Mouse (Mus musculus) embryonic facial prominence, embryonic 11.5 days (tissue): ENCODE results near the gene Olfr1205. TPM values are rescaled to one million over a fixed set of nuclear protein-coding genes. Genes with fewer than 3 reads are reported as not detected.

Experiments
- ATAC-seq: fragments of 200-750 bp; cut with Nextera tagmentation; replicated peaks from 2 replicates; pipeline ENCODE4 v1.8.0; 2017; ENCODE audit warnings: low read depth; ENCODE audit not compliant: insufficient number of reproducible peaks, low FRiP score, low TSS enrichment
- DNase-seq: peaks from one replicate; pipeline ENCODE4 v3.0.0-alpha.2; 2015; ENCODE audit warnings: low spot score
- H3K27ac ChIP-seq: fragments of 300-500 bp; sonication (generic); replicated peaks from 2 replicates; pipeline ENCODE4 v1.5.1; 2014; ENCODE audit warnings: mild to moderate bottlenecking, low read depth, low read length, control low read depth
- H3K27me3 ChIP-seq: fragments of 300-500 bp; sonication (generic); 2 replicates; pipeline ENCODE4 v1.6.1; 2014; ENCODE audit warnings: mild to moderate bottlenecking, low read length, moderate library complexity, mixed read lengths; ENCODE audit not compliant: control insufficient read depth, insufficient read depth
- H3K36me3 ChIP-seq: fragments of 300-500 bp; sonication (generic); replicated peaks from 2 replicates; pipeline ENCODE4 v1.6.1; 2014; ENCODE audit warnings: low read depth, mild to moderate bottlenecking, low read length, moderate library complexity, mixed read lengths; ENCODE audit not compliant: control insufficient read depth, insufficient read depth
- H3K4me1 ChIP-seq: fragments of 300-500 bp; sonication (generic); 2 replicates; pipeline ENCODE4 v1.6.1; 2014; ENCODE audit warnings: low read length, mixed read lengths; ENCODE audit not compliant: control insufficient read depth, insufficient read depth
- H3K4me2 ChIP-seq: fragments of 300-500 bp; sonication (generic); 2 replicates; pipeline ENCODE4 v1.6.1; 2014; ENCODE audit warnings: low read depth, mild to moderate bottlenecking, control low read depth, low read length, moderate library complexity
- H3K4me3 ChIP-seq: fragments of 300-500 bp; sonication (generic); 2 replicates; pipeline ENCODE4 v1.5.1; 2014; ENCODE audit warnings: low read depth, low read length, control low read depth
- H3K9ac ChIP-seq: fragments of 300-500 bp; sonication (generic); replicated peaks from 2 replicates; pipeline ENCODE4 v1.6.1; 2014; ENCODE audit warnings: mild to moderate bottlenecking, control low read depth, low read length
- H3K9me3 ChIP-seq: fragments of 300-500 bp; sonication (generic); replicated peaks from 2 replicates; pipeline ENCODE4 v1.6.1; 2016; ENCODE audit warnings: mild to moderate bottlenecking, low read length, inconsistent platforms, mixed read lengths; ENCODE audit not compliant: control insufficient read depth
- WGBS: fragments of 180-500 bp; shearing (Covaris S2); extraction: QIAGEN DNeasy Blood & Tissue Kit; methylation state at CpG from one replicate; pipeline ENCODE4 v1.1.7; 2014; 5-methylcytosine and 5-hydroxymethylcytosine counted together
- polyA plus RNA-seq: library from polyadenylated mRNA; unstranded; fragments of >200 nt; fragmentation: Nextera tagmentation; extraction: Ambion mirVana; gene quantifications from 2 replicates; pipeline ENCODE4 v1.2.1, GENCODE M21; 2014

Olfr1205 gene
- polyA plus RNA-seq, result not detected in 2 replicates

DNA sequence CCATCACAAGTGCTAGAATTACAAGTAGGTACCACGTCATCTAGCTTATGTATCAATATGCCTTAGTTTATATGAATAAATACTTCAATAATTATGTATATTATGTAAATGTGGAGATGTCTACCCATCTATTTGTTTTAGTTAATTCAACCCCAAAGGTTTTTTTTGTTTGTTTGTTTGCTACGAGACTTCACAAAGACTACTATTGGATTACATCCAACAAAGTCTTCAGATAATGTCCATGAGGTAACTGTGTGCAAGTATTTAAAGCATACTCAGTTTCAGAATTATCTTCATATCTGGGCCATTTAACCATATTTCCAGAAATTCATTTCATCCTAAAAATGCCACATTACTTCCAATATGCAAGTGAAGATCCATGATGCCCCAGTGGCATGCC is at the start of gene Olfr1205:
Olfr1205 (plus strand) TSS at position 301 of the 400 bp plus-strand sequence.
- Histone ChIP-seq H3K9ac (no peak within 1 kb of the TSS), H3K9me3 (no peaks in the 10 kb centered on the region), H3K4me2 (no peak within 1 kb of the TSS), H3K27ac (no peak within 1 kb of the TSS), H3K4me1 (no peaks in the 10 kb centered on the region), H3K27me3 (no peaks in the 10 kb centered on the region), H3K36me3 (no peaks in the 10 kb centered on the region), H3K4me3 (no peak within 1 kb of the TSS)
- DNase-seq, result no peak
- WGBS, result 88% methylated on average over 2 of the region's 2 CpGs
- no peak for ATAC-seq

DNA sequence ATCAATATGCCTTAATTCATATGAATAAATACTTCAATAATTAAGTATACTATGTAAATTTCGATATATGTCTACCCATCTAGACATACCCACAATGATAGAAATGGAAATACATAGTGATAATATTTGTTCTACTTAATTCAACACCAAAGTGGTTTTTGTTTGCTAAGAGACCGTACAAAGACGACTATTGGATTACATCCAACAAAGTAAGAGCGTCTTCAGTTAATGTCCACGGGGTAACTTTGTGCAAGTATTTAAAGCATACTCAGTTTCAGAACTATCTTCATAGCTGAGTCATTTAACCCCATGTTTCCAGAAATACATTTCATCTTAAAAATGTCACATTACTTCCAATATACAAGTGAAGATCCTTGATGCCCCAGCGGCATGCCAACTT is 36.8 kb upstream of the Olfr1205 start, which contains the start of gene Olfr1201:
Olfr1201 (plus strand) TSS at position 301 of the 400 bp plus-strand sequence.
- ATAC-seq (no peak), DNase-seq (no peak)
- H3K36me3 ChIP-seq, result no peaks in the 10 kb centered on the region
- no peak within 1 kb of the TSS for H3K4me2 ChIP-seq
- H3K4me3 ChIP-seq, result no peak within 1 kb of the TSS
- 86% methylated on average over 6 of the region's 6 CpGs for WGBS
- H3K4me1 ChIP-seq, result no peaks in the 10 kb centered on the region
- no peaks in the 10 kb centered on the region for H3K9me3 ChIP-seq
- H3K27me3 ChIP-seq, result no peaks in the 10 kb centered on the region
- H3K9ac ChIP-seq, result no peak within 1 kb of the TSS
- no peak within 1 kb of the TSS for H3K27ac ChIP-seq

DNA sequence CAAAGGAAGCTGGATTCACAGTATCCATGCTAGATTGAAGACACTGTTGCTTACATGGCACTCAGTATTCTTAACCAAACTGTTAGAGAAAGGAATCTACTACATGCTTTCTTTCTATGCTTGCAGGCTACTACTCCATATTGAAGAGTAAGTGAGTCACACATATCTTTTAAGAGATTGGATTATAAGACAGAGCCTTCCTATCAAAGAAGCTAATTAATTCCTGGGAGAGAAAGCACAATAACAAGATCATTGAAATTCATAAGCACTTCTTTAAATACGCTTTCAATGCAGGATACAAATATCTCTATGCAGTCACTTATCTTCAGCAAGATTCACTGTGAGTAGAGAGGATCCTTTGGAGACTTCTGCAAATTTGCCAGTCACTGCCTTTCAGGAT is 15.3 kb upstream of the Olfr1205 start, which contains the start of gene Olfr1202:
Olfr1202 (plus strand) TSS at position 301 of the 400 bp plus-strand sequence.
- no peak within 1 kb of the TSS for H3K9ac ChIP-seq
- no peaks in the 10 kb centered on the region for H3K9me3 ChIP-seq
- DNase-seq (no peak), ATAC-seq (no peak)
- H3K4me3 ChIP-seq, result no peak within 1 kb of the TSS
- H3K36me3 ChIP-seq, result no peaks in the 10 kb centered on the region
- H3K4me2 ChIP-seq, result no peak within 1 kb of the TSS
- H3K27me3 ChIP-seq, result no peaks in the 10 kb centered on the region
- WGBS, result 84% methylated on average over 1 of the region's 1 CpGs
- H3K27ac ChIP-seq, result no peak within 1 kb of the TSS
- H3K4me1 ChIP-seq, result no peaks in the 10 kb centered on the region

GRCm38 (mm10) chr2:88838477-88838876 is 8.9 kb downstream of the Olfr1205 start:
- Histone ChIP-seq H3K4me1 (no peaks in the 10 kb centered on the region), H3K36me3 (no peaks in the 10 kb centered on the region), H3K27ac (no peak overlapping the region), H3K4me3 (no peak overlapping the region), H3K4me2 (no peak overlapping the region), H3K9ac (no peak overlapping the region), H3K9me3 (no peaks in the 10 kb centered on the region), H3K27me3 (no peaks in the 10 kb centered on the region)
- ATAC-seq (no peak), DNase-seq (no peak)
- 86% methylated on average over 2 of the region's 2 CpGs for whole genome bisulfite sequencing

DNA sequence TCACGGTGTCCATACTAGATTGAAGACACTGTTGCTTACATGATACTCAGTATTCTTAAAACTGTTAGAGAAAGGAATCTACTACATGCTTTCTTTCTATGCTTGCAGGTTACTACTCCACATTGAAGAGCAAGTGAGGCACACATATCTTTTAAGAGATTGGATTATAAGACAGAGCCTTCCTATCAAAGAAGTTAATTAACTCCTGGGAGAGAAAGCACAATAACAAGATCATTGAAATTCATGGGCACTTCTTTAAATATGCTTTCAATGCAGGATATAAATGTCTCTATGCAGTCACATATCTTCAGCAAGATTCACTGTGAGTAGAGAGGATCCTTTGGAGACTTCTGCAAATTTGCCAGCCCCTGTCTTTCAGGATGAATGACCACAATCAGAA is 19.5 kb downstream of the Olfr1205 start, which contains the start of gene Olfr1204:
Olfr1204 (plus strand) TSS at position 301 of the 400 bp plus-strand sequence.
- H3K36me3 ChIP-seq, result no peaks in the 10 kb centered on the region
- H3K4me2 ChIP-seq, result no peak within 1 kb of the TSS
- no peaks in the 10 kb centered on the region for H3K9me3 ChIP-seq
- 94% methylated on average over 1 of the region's 1 CpGs for WGBS
- no peak for DNase-seq
- ATAC-seq, result no peak
- no peaks in the 10 kb centered on the region for H3K27me3 ChIP-seq
- H3K27ac ChIP-seq, result no peak within 1 kb of the TSS
- H3K4me1 ChIP-seq, result no peaks in the 10 kb centered on the region
- no peak within 1 kb of the TSS for H3K9ac ChIP-seq
- no peak within 1 kb of the TSS for H3K4me3 ChIP-seq

DNA sequence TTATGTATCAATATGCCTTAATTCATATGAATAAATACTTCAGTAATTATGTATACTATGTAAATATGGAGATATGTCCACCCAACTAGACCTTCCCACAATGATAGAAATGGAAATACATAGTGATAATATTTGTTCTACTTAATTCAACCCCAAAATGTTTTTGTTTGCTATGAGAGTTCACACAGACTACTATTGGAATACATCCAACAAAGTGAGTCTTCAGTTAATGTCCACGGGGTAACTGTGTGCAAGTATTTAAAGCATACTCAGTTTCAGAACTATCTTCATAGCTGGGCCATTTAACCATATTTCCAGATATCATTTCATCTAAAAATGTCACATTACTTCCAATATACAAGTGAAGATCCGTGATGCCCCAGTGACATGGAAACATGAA is 33.4 kb downstream of the Olfr1205 start, which contains the start of gene Olfr1206:
Olfr1206 (plus strand) TSS at position 301 of the 400 bp plus-strand sequence.
- Histone ChIP-seq H3K27ac (no peak within 1 kb of the TSS), H3K36me3 (no peaks in the 10 kb centered on the region), H3K4me1 (no peaks in the 10 kb centered on the region), H3K4me3 (no peak within 1 kb of the TSS), H3K4me2 (no peak within 1 kb of the TSS), H3K9ac (no peak within 1 kb of the TSS), H3K27me3 (no peaks in the 10 kb centered on the region), H3K9me3 (no peaks in the 10 kb centered on the region)
- ATAC-seq (no peak), DNase-seq (no peak)
- WGBS, result 85% methylated on average over 2 of the region's 2 CpGs

Other genes starting within 250 kb of the Olfr1205 start
- gene Olfr1189, start 243.3 kb upstream of the Olfr1205 start, polyA plus RNA-seq, result not detected in 2 replicates
- gene Olfr1191-ps1, start 189.2 kb upstream of the Olfr1205 start, polyA plus RNA-seq, result not detected in 2 replicates
- not detected in 2 replicates for gene Olfr1192-ps1, start 181.2 kb upstream of the Olfr1205 start, polyA plus RNA-seq
- gene Olfr1193, start 154.1 kb upstream of the Olfr1205 start, polyA plus RNA-seq, result not detected in 2 replicates
- not detected in 2 replicates for gene Olfr1195, start 140.6 kb upstream of the Olfr1205 start, polyA plus RNA-seq
- gene Olfr1196, start 125.1 kb upstream of the Olfr1205 start, polyA plus RNA-seq, result not detected in 2 replicates
- not detected in 2 replicates for gene Olfr1197, start 97.4 kb upstream of the Olfr1205 start, polyA plus RNA-seq
- not detected in 2 replicates for gene Olfr1198, start 78.4 kb upstream of the Olfr1205 start, polyA plus RNA-seq
- not detected in 2 replicates for gene Olfr1199, start 69.3 kb upstream of the Olfr1205 start, polyA plus RNA-seq
- gene Olfr1200, start 59.2 kb upstream of the Olfr1205 start, polyA plus RNA-seq, result not detected in 2 replicates
- gene Olfr1201, start 36.7 kb upstream of the Olfr1205 start, polyA plus RNA-seq, result not detected in 2 replicates
- not detected in 2 replicates for gene Olfr1202, start 15.2 kb upstream of the Olfr1205 start, polyA plus RNA-seq
- not detected in 2 replicates for gene Olfr1204, start 19.6 kb downstream of the Olfr1205 start, polyA plus RNA-seq
- not detected in 2 replicates for gene Olfr1206, start 33.5 kb downstream of the Olfr1205 start, polyA plus RNA-seq
- gene Olfr1208, start 72.6 kb downstream of the Olfr1205 start, polyA plus RNA-seq, result not detected in 2 replicates
- not detected in 2 replicates for gene Olfr1209, start 85.4 kb downstream of the Olfr1205 start, polyA plus RNA-seq
- not detected in 2 replicates for gene Olfr1211, start 108.4 kb downstream of the Olfr1205 start, polyA plus RNA-seq
- gene Olfr1212, start 124.2 kb downstream of the Olfr1205 start, polyA plus RNA-seq, result not detected in 2 replicates
- not detected in 2 replicates for gene Gm13762, start 150.5 kb downstream of the Olfr1205 start, polyA plus RNA-seq
- gene Olfr1214, start 162.9 kb downstream of the Olfr1205 start, polyA plus RNA-seq, result not detected in 2 replicates
- not detected in 2 replicates for gene Olfr1215, start 177.2 kb downstream of the Olfr1205 start, polyA plus RNA-seq
- gene Olfr1216, start 188.6 kb downstream of the Olfr1205 start, polyA plus RNA-seq, result not detected in 2 replicates
- gene Olfr1217, start 202.3 kb downstream of the Olfr1205 start, polyA plus RNA-seq, result not detected in 2 replicates
- gene Olfr1218, start 231.4 kb downstream of the Olfr1205 start, polyA plus RNA-seq, result not detected in 2 replicates